Mouse (Mus musculus): Measurements from ENCODE around the gene Tnks2. TPM values are rescaled to one million over a fixed set of nuclear protein-coding genes. Genes with fewer than 3 reads are reported as not detected.
A peak's percentile ranks its signal among the peaks of the same experiment; 100 is the strongest.

Gene Tnks2
- polyA plus RNA-seq, 1 experiment from 2014 or later: 13.9 TPM

- no peaks in the 10 kb centered on the region for H3K36me3 ChIP-seq (ENCODE audit: control insufficient read depth, insufficient read depth, low read length)
- H3K4me1 ChIP-seq (replicated peaks; ENCODE audit: control insufficient read depth, insufficient read depth): peaks cover 2% of the 10 kb centered on the region; the same call in 1 of the 2 replicates
- ATAC-seq (ENCODE audit: low FRiP score, low TSS enrichment): no peak
- no peaks in the 10 kb centered on the region for H3K9me3 ChIP-seq (ENCODE audit: control insufficient read depth, low read length)
- no peak overlapping the region for H3K4me3 ChIP-seq (ENCODE audit: low read depth, low read length)
- no peak overlapping the region for H3K27ac ChIP-seq (replicated peaks)
- 50% methylated on average over 3 of the region's 3 CpGs for WGBS
- no peak overlapping the region for H3K4me2 ChIP-seq (replicated peaks; ENCODE audit: low read depth)
- no peak overlapping the region for H3K9ac ChIP-seq (ENCODE audit: low read length)
- no peaks in the 10 kb centered on the region for H3K27me3 ChIP-seq (ENCODE audit: control insufficient read depth, insufficient read depth, low read length)
- DNase-seq (ENCODE audit: low spot score): no peak
- TF ChIP-seq CTCF (IDR thresholded peaks at IDR 0.05; ENCODE audit: low read depth): no peak
- TF ChIP-seq EP300 (optimal IDR thresholded peaks at IDR 0.05): no peak
These were observed 88.9 kb downstream of the Tnks2 start for GRCm38 (mm10) chr19:36922936-36923335.

GRCm38 (mm10) chr19:36925671-36926552, 91.9 kb downstream of the Tnks2 start, which contains the start of gene Btaf1:
TSS of gene Btaf1 (plus strand) at chr19:36926079.
- Histone ChIP-seq H3K4me3 (ENCODE audit: low read depth, low read length) (peak within 1 kb of the TSS; percentile 94), H3K9me3 (ENCODE audit: control insufficient read depth, low read length) (no peaks in the 10 kb centered on the region), H3K9ac (ENCODE audit: low read length) (peak within 1 kb of the TSS; percentile 90), H3K27me3 (ENCODE audit: control insufficient read depth, insufficient read depth, low read length) (no peaks in the 10 kb centered on the region), H3K4me1 (replicated peaks; ENCODE audit: control insufficient read depth, insufficient read depth) (no peaks in the 10 kb centered on the region; the same call in 1 of the 2 replicates), H3K4me2 (replicated peaks; ENCODE audit: low read depth) (peak within 1 kb of the TSS; percentile 80), H3K27ac (replicated peaks) (peak within 1 kb of the TSS; percentile 97), H3K36me3 (ENCODE audit: control insufficient read depth, insufficient read depth, low read length) (no peaks in the 10 kb centered on the region)
- under 1% methylated on average over 71 of the region's 98 CpGs for WGBS
- ATAC-seq (ENCODE audit: low FRiP score, low TSS enrichment) (peak; percentile 94), DNase-seq (ENCODE audit: low spot score) (peak; percentile 94)
- TF ChIP-seq CTCF (IDR thresholded peaks at IDR 0.05; ENCODE audit: low read depth): peak; percentile 15; the same call in 1 of the 2 replicates
- TF ChIP-seq EP300 (optimal IDR thresholded peaks at IDR 0.05): no peak

GRCm38 (mm10) chr19:36926553-36927236, 92.7 kb downstream of the Tnks2 start:
- H3K4me2 ChIP-seq (replicated peaks; ENCODE audit: low read depth): peak overlapping the region; percentile 80
- H3K4me1 ChIP-seq (replicated peaks; ENCODE audit: control insufficient read depth, insufficient read depth): no peaks in the 10 kb centered on the region; the same call in 1 of the 2 replicates
- WGBS: 1% methylated on average over 26 of the region's 26 CpGs
- no peak for ATAC-seq (ENCODE audit: low FRiP score, low TSS enrichment)
- TF ChIP-seq CTCF (IDR thresholded peaks at IDR 0.05; ENCODE audit: low read depth) (no peak), EP300 (optimal IDR thresholded peaks at IDR 0.05) (no peak)
- H3K9ac ChIP-seq (ENCODE audit: low read length): peak overlapping the region; percentile 90
- no peak for DNase-seq (ENCODE audit: low spot score)
- peak overlapping the region; percentile 97 for H3K27ac ChIP-seq (replicated peaks)
- peak overlapping the region; percentile 94 for H3K4me3 ChIP-seq (ENCODE audit: low read depth, low read length)
- H3K36me3 ChIP-seq (ENCODE audit: control insufficient read depth, insufficient read depth, low read length): no peaks in the 10 kb centered on the region
- H3K27me3 ChIP-seq (ENCODE audit: control insufficient read depth, insufficient read depth, low read length): no peaks in the 10 kb centered on the region
- no peaks in the 10 kb centered on the region for H3K9me3 ChIP-seq (ENCODE audit: control insufficient read depth, low read length)

- Histone ChIP-seq H3K36me3 (ENCODE audit: control insufficient read depth, insufficient read depth, low read length) (no peaks in the 10 kb centered on the region), H3K9me3 (ENCODE audit: control insufficient read depth, low read length) (no peaks in the 10 kb centered on the region), H3K9ac (ENCODE audit: low read length) (no peak overlapping the region), H3K27me3 (ENCODE audit: control insufficient read depth, insufficient read depth, low read length) (no peaks in the 10 kb centered on the region), H3K4me2 (replicated peaks; ENCODE audit: low read depth) (no peak overlapping the region), H3K4me3 (ENCODE audit: low read depth, low read length) (no peak overlapping the region), H3K27ac (replicated peaks) (no peak overlapping the region), H3K4me1 (replicated peaks; ENCODE audit: control insufficient read depth, insufficient read depth) (no peaks in the 10 kb centered on the region; the same call in 1 of the 2 replicates)
- no peak for ATAC-seq (ENCODE audit: low FRiP score, low TSS enrichment)
- WGBS: 70% methylated on average over 6 of the region's 6 CpGs
- no peak for TF ChIP-seq CTCF (IDR thresholded peaks at IDR 0.05; ENCODE audit: low read depth)
- no peak for TF ChIP-seq EP300 (optimal IDR thresholded peaks at IDR 0.05)
- no peak for DNase-seq (ENCODE audit: low spot score)
These were observed 93.8 kb downstream of the Tnks2 start for GRCm38 (mm10) chr19:36927800-36928361.

GRCm38 (mm10) chr19:36929816-36930215, 95.8 kb downstream of the Tnks2 start:
- no peak for ATAC-seq (ENCODE audit: low FRiP score, low TSS enrichment)
- Histone ChIP-seq H3K27ac (replicated peaks) (no peak overlapping the region), H3K4me2 (replicated peaks; ENCODE audit: low read depth) (no peak overlapping the region), H3K9me3 (ENCODE audit: control insufficient read depth, low read length) (no peaks in the 10 kb centered on the region), H3K9ac (ENCODE audit: low read length) (no peak overlapping the region), H3K27me3 (ENCODE audit: control insufficient read depth, insufficient read depth, low read length) (no peaks in the 10 kb centered on the region), H3K4me3 (ENCODE audit: low read depth, low read length) (no peak overlapping the region), H3K4me1 (replicated peaks; ENCODE audit: control insufficient read depth, insufficient read depth) (no peaks in the 10 kb centered on the region; the same call in 1 of the 2 replicates), H3K36me3 (ENCODE audit: control insufficient read depth, insufficient read depth, low read length) (no peaks in the 10 kb centered on the region)
- no peak for TF ChIP-seq EP300 (optimal IDR thresholded peaks at IDR 0.05)
- no peak for DNase-seq (ENCODE audit: low spot score)
